Mouse (Mus musculus) testis, adult 2 months (tissue): Measurements from ENCODE around the gene Olfm2.

Experiments
- CTCF ChIP-seq: fragments of 200-500 bp; IDR thresholded peaks from 2 replicates; pipeline ENCODE4 v1.5.1; 2012; ENCODE audit warnings: low read depth, mild to moderate bottlenecking, inconsistent platforms, low read length, moderate library complexity; ENCODE audit not compliant: control insufficient read depth, insufficient read depth, insufficient replicate concordance
- POLR2A ChIP-seq: fragments of 200-500 bp; IDR thresholded peaks from 2 replicates; pipeline ENCODE4 v1.6.1; 2012; ENCODE audit warnings: low read depth, mild to moderate bottlenecking, inconsistent platforms, low read length, moderate library complexity; ENCODE audit not compliant: control insufficient read depth

GRCm38 (mm10) chr9:20729451-20729850, 16.7 kb downstream of the Olfm2 start:
- TF ChIP-seq CTCF (no peak), POLR2A (no peak)
